Mouse (Mus musculus) heart, embryonic 15.5 days (tissue): ENCODE data around the gene Slc20a1. TPM values are rescaled to one million over a fixed set of nuclear protein-coding genes. Genes with fewer than 3 reads are reported as not detected.

Experiments used
- ATAC-seq: fragments of 200-750 bp; cut with Nextera tagmentation; replicated peaks from 2 replicates; pipeline ENCODE4 v1.8.0; 2017; ENCODE audit warnings: low read depth, moderate TSS enrichment; ENCODE audit not compliant: insufficient number of reproducible peaks, insufficient read depth, low FRiP score
- H3K27ac ChIP-seq: fragments of 300-500 bp; sonication (generic); 2 replicates; pipeline ENCODE4 v1.5.1; 2015; ENCODE audit warnings: mild to moderate bottlenecking, inconsistent platforms
- H3K27me3 ChIP-seq: fragments of 300-500 bp; sonication (generic); 2 replicates; pipeline ENCODE4 v1.6.1; 2015; ENCODE audit warnings: inconsistent platforms
- H3K36me3 ChIP-seq: fragments of 300-500 bp; sonication (generic); 2 replicates; pipeline ENCODE4 v1.6.1; 2015; ENCODE audit warnings: mild to moderate bottlenecking, inconsistent platforms
- H3K4me1 ChIP-seq: fragments of 300-500 bp; sonication (generic); replicated peaks from 2 replicates; pipeline ENCODE4 v1.6.1; 2015; ENCODE audit warnings: inconsistent platforms
- H3K4me2 ChIP-seq: fragments of 300-500 bp; sonication (generic); 2 replicates; pipeline ENCODE4 v1.6.1; 2015; ENCODE audit warnings: inconsistent platforms, mild to moderate bottlenecking, moderate library complexity
- H3K4me3 ChIP-seq: fragments of 300-500 bp; sonication (generic); 2 replicates; pipeline ENCODE4 v1.5.1; 2015; ENCODE audit warnings: mild to moderate bottlenecking, inconsistent platforms
- H3K9ac ChIP-seq: fragments of 300-500 bp; sonication (generic); 2 replicates; pipeline ENCODE4 v1.6.1; 2015; ENCODE audit warnings: mild to moderate bottlenecking, inconsistent platforms
- H3K9me3 ChIP-seq: fragments of 300-500 bp; sonication (generic); replicated peaks from 2 replicates; pipeline ENCODE4 v1.6.1; 2016; ENCODE audit warnings: inconsistent platforms
- WGBS: fragments of 180-500 bp; shearing (Covaris S2); methylation state at CpG from one replicate; pipeline ENCODE4 v1.1.7; 2015; ENCODE audit warnings: mixed read lengths; 5-methylcytosine and 5-hydroxymethylcytosine counted together
- polyA plus RNA-seq: library from polyadenylated mRNA; unstranded; fragments of >200 nt; fragmentation: Nextera tagmentation; extraction: Ambion mirVana; gene quantifications from 2 replicates; pipeline ENCODE4 v1.2.1, GENCODE M21; 2015

Slc20a1 gene
- polyA plus RNA-seq, 1 experiment from 2014 or later = 16.3 TPM

- 26% methylated on average over 9 of the region's 9 CpGs for WGBS
- H3K36me3 ChIP-seq = no peaks in the 10 kb centered on the region
- H3K27me3 ChIP-seq = no peaks in the 10 kb centered on the region
- no peaks in the 10 kb centered on the region for H3K9me3 ChIP-seq
- no peak overlapping the region for H3K4me2 ChIP-seq
- H3K27ac ChIP-seq = peak overlapping the region; percentile 28; the same call in 1 of the 2 replicates
- no peak overlapping the region for H3K9ac ChIP-seq
- ATAC-seq = no peak; the same call in 1 of the 2 replicates
- no peak overlapping the region for H3K4me3 ChIP-seq
- H3K4me1 ChIP-seq = peaks cover 26% of the 10 kb centered on the region
Measured at GRCm38 (mm10) chr2:129243786-129244185, 45.2 kb downstream of the Slc20a1 start.

- ATAC-seq = no peak
- Histone ChIP-seq H3K9ac (no peak overlapping the region), H3K4me1 (peaks cover 26% of the 10 kb centered on the region), H3K4me2 (no peak overlapping the region; the same call in 1 of the 2 replicates), H3K9me3 (no peaks in the 10 kb centered on the region), H3K27ac (no peak overlapping the region), H3K27me3 (no peaks in the 10 kb centered on the region), H3K4me3 (no peak overlapping the region), H3K36me3 (no peaks in the 10 kb centered on the region)
- 73% methylated on average over 20 of the region's 20 CpGs for WGBS
Measured at GRCm38 (mm10) chr2:129244446-129245120, 46.0 kb downstream of the Slc20a1 start.

- H3K27me3 ChIP-seq = no peaks in the 10 kb centered on the region
- H3K36me3 ChIP-seq = no peaks in the 10 kb centered on the region
- H3K4me3 ChIP-seq = no peak overlapping the region
- ATAC-seq = peak; percentile 41
- H3K9ac ChIP-seq = no peak overlapping the region
- H3K9me3 ChIP-seq = no peaks in the 10 kb centered on the region
- H3K27ac ChIP-seq = peak overlapping the region; percentile 11; the same call in 1 of the 2 replicates
- peak overlapping the region; percentile 23; the same call in 1 of the 2 replicates for H3K4me2 ChIP-seq
- peaks cover 26% of the 10 kb centered on the region for H3K4me1 ChIP-seq
- 25% methylated on average over 5 of the region's 5 CpGs for WGBS
Measured at GRCm38 (mm10) chr2:129245618-129246017, 47.1 kb downstream of the Slc20a1 start.

- Histone ChIP-seq H3K4me3 (no peak overlapping the region), H3K36me3 (no peaks in the 10 kb centered on the region), H3K4me1 (peaks cover 26% of the 10 kb centered on the region), H3K9ac (no peak overlapping the region), H3K27ac (no peak overlapping the region), H3K9me3 (no peaks in the 10 kb centered on the region), H3K27me3 (no peaks in the 10 kb centered on the region), H3K4me2 (no peak overlapping the region)
- no peak for ATAC-seq
- 71% methylated on average over 7 of the region's 7 CpGs for WGBS
Measured at GRCm38 (mm10) chr2:129246436-129246835, 47.9 kb downstream of the Slc20a1 start.

- H3K9ac ChIP-seq = no peak overlapping the region
- H3K4me2 ChIP-seq = no peak overlapping the region
- no peak overlapping the region for H3K27ac ChIP-seq
- no peaks in the 10 kb centered on the region for H3K36me3 ChIP-seq
- no peak for ATAC-seq
- H3K27me3 ChIP-seq = no peaks in the 10 kb centered on the region
- no peaks in the 10 kb centered on the region for H3K9me3 ChIP-seq
- 93% methylated on average over 12 of the region's 12 CpGs for WGBS
- H3K4me3 ChIP-seq = no peak overlapping the region
- peaks cover 26% of the 10 kb centered on the region for H3K4me1 ChIP-seq
Measured at GRCm38 (mm10) chr2:129246924-129247323, 48.4 kb downstream of the Slc20a1 start.

GRCm38 (mm10) chr2:129247707-129248121, 49.1 kb downstream of the Slc20a1 start:
- Histone ChIP-seq H3K27ac (no peak overlapping the region), H3K4me1 (peaks cover 26% of the 10 kb centered on the region), H3K9ac (no peak overlapping the region), H3K4me2 (no peak overlapping the region), H3K9me3 (no peaks in the 10 kb centered on the region), H3K4me3 (no peak overlapping the region), H3K27me3 (no peaks in the 10 kb centered on the region), H3K36me3 (no peaks in the 10 kb centered on the region)
- no peak for ATAC-seq
- WGBS = 81% methylated on average over 7 of the region's 7 CpGs

- H3K4me3 ChIP-seq = no peak overlapping the region
- ATAC-seq = no peak
- no peaks in the 10 kb centered on the region for H3K9me3 ChIP-seq
- no peaks in the 10 kb centered on the region for H3K36me3 ChIP-seq
- H3K9ac ChIP-seq = no peak overlapping the region
- no peaks in the 10 kb centered on the region for H3K27me3 ChIP-seq
- peaks cover 17% of the 10 kb centered on the region for H3K4me1 ChIP-seq
- H3K4me2 ChIP-seq = no peak overlapping the region
- H3K27ac ChIP-seq = no peak overlapping the region
- WGBS = 52% methylated on average over 1 of the region's 1 CpGs
Measured at GRCm38 (mm10) chr2:129249321-129249720, 50.8 kb downstream of the Slc20a1 start.

GRCm38 (mm10) chr2:129252836-129253630, 54.5 kb downstream of the Slc20a1 start:
- no peak overlapping the region for H3K27ac ChIP-seq
- H3K4me2 ChIP-seq = no peak overlapping the region
- ATAC-seq = no peak
- H3K27me3 ChIP-seq = no peaks in the 10 kb centered on the region
- H3K4me1 ChIP-seq = no peaks in the 10 kb centered on the region
- H3K36me3 ChIP-seq = no peaks in the 10 kb centered on the region
- no peak overlapping the region for H3K4me3 ChIP-seq
- H3K9ac ChIP-seq = no peak overlapping the region
- 88% methylated on average over 19 of the region's 19 CpGs for WGBS
- no peaks in the 10 kb centered on the region for H3K9me3 ChIP-seq

- Histone ChIP-seq H3K36me3 (no peaks in the 10 kb centered on the region), H3K4me1 (no peaks in the 10 kb centered on the region), H3K27me3 (no peaks in the 10 kb centered on the region), H3K9ac (no peak overlapping the region), H3K27ac (no peak overlapping the region), H3K4me2 (no peak overlapping the region), H3K4me3 (no peak overlapping the region), H3K9me3 (no peaks in the 10 kb centered on the region)
- ATAC-seq = no peak
- 66% methylated on average over 2 of the region's 2 CpGs for WGBS
Measured at GRCm38 (mm10) chr2:129253631-129253970, 55.0 kb downstream of the Slc20a1 start.

GRCm38 (mm10) chr2:129254076-129254475, 55.5 kb downstream of the Slc20a1 start:
- Histone ChIP-seq H3K9ac (no peak overlapping the region), H3K36me3 (no peaks in the 10 kb centered on the region), H3K4me1 (no peaks in the 10 kb centered on the region), H3K9me3 (no peaks in the 10 kb centered on the region), H3K27me3 (no peaks in the 10 kb centered on the region), H3K4me3 (no peak overlapping the region), H3K4me2 (no peak overlapping the region), H3K27ac (no peak overlapping the region)
- WGBS = 41% methylated on average over 2 of the region's 2 CpGs
- ATAC-seq = no peak

- Histone ChIP-seq H3K4me2 (no peak overlapping the region), H3K4me3 (no peak overlapping the region), H3K27me3 (no peaks in the 10 kb centered on the region), H3K36me3 (no peaks in the 10 kb centered on the region), H3K4me1 (no peaks in the 10 kb centered on the region), H3K9ac (no peak overlapping the region), H3K9me3 (no peaks in the 10 kb centered on the region), H3K27ac (no peak overlapping the region)
- 78% methylated on average over 4 of the region's 4 CpGs for WGBS
- no peak for ATAC-seq
Measured at GRCm38 (mm10) chr2:129256006-129256405, 57.4 kb downstream of the Slc20a1 start.
